Mouse (Mus musculus) cerebellum, adult 2 months (tissue): ENCODE results near the gene Rbms1. TPM values are rescaled to one million over a fixed set of nuclear protein-coding genes. Genes with fewer than 3 reads are reported as not detected.

Experiments used
- DNase-seq, 2 experiments: peaks; one replicate each; pipeline ENCODE4 v3.0.0; 2021
- H3K27ac ChIP-seq: fragments of 200-500 bp; 2 replicates; pipeline ENCODE4 v1.5.1; 2012; ENCODE audit warnings: low read length, control low read depth, inconsistent platforms; ENCODE audit not compliant: insufficient read depth
- H3K27me3 ChIP-seq: fragments of 200-500 bp; 2 replicates; pipeline ENCODE4 v1.6.1; 2012; ENCODE audit warnings: inconsistent platforms, mild to moderate bottlenecking, low read length, moderate library complexity; ENCODE audit not compliant: control insufficient read depth, insufficient read depth
- H3K4me1 ChIP-seq: fragments of 200-500 bp; 2 replicates; pipeline ENCODE4 v1.6.1; 2011; ENCODE audit warnings: low read length; ENCODE audit not compliant: control insufficient read depth, insufficient read depth
- H3K4me3 ChIP-seq: fragments of 200-500 bp; replicated peaks from 2 replicates; pipeline ENCODE3; 2011; ENCODE audit warnings: mild to moderate bottlenecking, low read depth, low read length, control low read depth; ENCODE audit not compliant: insufficient read depth
- CTCF ChIP-seq: fragments of 200-500 bp; IDR thresholded peaks from 2 replicates; pipeline ENCODE4 v1.5.1; 2011; ENCODE audit warnings: low read depth, mild to moderate bottlenecking, control low read depth, low read length, moderate library complexity, borderline replicate concordance; ENCODE audit not compliant: insufficient read depth
- POLR2A ChIP-seq: fragments of 200-500 bp; IDR thresholded peaks from 2 replicates; pipeline ENCODE4 v1.6.1; 2011; ENCODE audit warnings: low read length, control low read depth, borderline replicate concordance; ENCODE audit not compliant: insufficient read depth
- WGBS: fragments of 180-500 bp; shearing (Covaris S2); methylation state at CpG from one replicate; pipeline ENCODE4 v1.1.7; 2018; 5-methylcytosine and 5-hydroxymethylcytosine counted together
- polyA plus RNA-seq: library from polyadenylated mRNA; depleted of rRNA; stranded (reverse); fragments of >200 nt; gene quantifications from 2 replicates; pipeline ENCODE4 v1.2.3, GENCODE M21; 2012

Rbms1 gene
- polyA plus RNA-seq, 1 experiment = 23.5 TPM

- no peaks in the 10 kb centered on the region for H3K4me1 ChIP-seq
- 72% methylated on average over 5 of the region's 5 CpGs for WGBS
- H3K27me3 ChIP-seq = no peaks in the 10 kb centered on the region; the same call in 1 of the 2 replicates
- H3K4me3 ChIP-seq = no peak overlapping the region
- DNase-seq = no peak
- H3K27ac ChIP-seq = no peak overlapping the region
- TF ChIP-seq CTCF (no peak), POLR2A (no peak)
Measured at GRCm38 (mm10) chr2:60871001-60871400, 92.0 kb downstream of the Rbms1 start.

GRCm38 (mm10) chr2:60870450-60870849, 92.5 kb downstream of the Rbms1 start:
- Histone ChIP-seq H3K27me3 (no peaks in the 10 kb centered on the region; the same call in 1 of the 2 replicates), H3K4me3 (no peak overlapping the region), H3K4me1 (no peaks in the 10 kb centered on the region), H3K27ac (no peak overlapping the region)
- DNase-seq = no peak
- 65% methylated on average over 4 of the region's 4 CpGs for WGBS
- no peak for TF ChIP-seq POLR2A
- no peak for TF ChIP-seq CTCF

GRCm38 (mm10) chr2:60869001-60869743, 93.8 kb downstream of the Rbms1 start:
- H3K27ac ChIP-seq = no peak overlapping the region
- DNase-seq = no peak
- H3K4me3 ChIP-seq = no peak overlapping the region
- TF ChIP-seq POLR2A (no peak), CTCF (no peak)
- WGBS = 85% methylated on average over 12 of the region's 12 CpGs
- no peaks in the 10 kb centered on the region for H3K27me3 ChIP-seq
- H3K4me1 ChIP-seq = no peaks in the 10 kb centered on the region

- TF ChIP-seq POLR2A (no peak), CTCF (no peak)
- 73% methylated on average over 4 of the region's 4 CpGs for WGBS
- DNase-seq = no peak
- no peak overlapping the region for H3K27ac ChIP-seq
- H3K4me3 ChIP-seq = no peak overlapping the region
- H3K27me3 ChIP-seq = no peaks in the 10 kb centered on the region
- H3K4me1 ChIP-seq = peaks cover 3% of the 10 kb centered on the region; the same call in 1 of the 2 replicates
Measured at GRCm38 (mm10) chr2:60868060-60868662, 94.8 kb downstream of the Rbms1 start.

- no peak overlapping the region for H3K4me3 ChIP-seq
- no peaks in the 10 kb centered on the region for H3K27me3 ChIP-seq
- peaks cover 3% of the 10 kb centered on the region; the same call in 1 of the 2 replicates for H3K4me1 ChIP-seq
- no peak for DNase-seq
- H3K27ac ChIP-seq = no peak overlapping the region
- TF ChIP-seq CTCF = no peak
- no peak for TF ChIP-seq POLR2A
- WGBS = 97% methylated on average over 8 of the region's 8 CpGs
Measured at GRCm38 (mm10) chr2:60867304-60867703, 95.7 kb downstream of the Rbms1 start.

- no peak overlapping the region for H3K27ac ChIP-seq
- H3K4me3 ChIP-seq = no peak overlapping the region
- H3K27me3 ChIP-seq = no peaks in the 10 kb centered on the region
- H3K4me1 ChIP-seq = peaks cover 3% of the 10 kb centered on the region; the same call in 1 of the 2 replicates
- no peak for DNase-seq
- WGBS = 82% methylated on average over 1 of the region's 1 CpGs
- TF ChIP-seq POLR2A (no peak), CTCF (no peak)
Measured at GRCm38 (mm10) chr2:60865869-60866268, 97.1 kb downstream of the Rbms1 start.

GRCm38 (mm10) chr2:60864977-60865376, 98.0 kb downstream of the Rbms1 start:
- WGBS = 70% methylated on average over 5 of the region's 5 CpGs
- no peak for DNase-seq
- Histone ChIP-seq H3K27ac (no peak overlapping the region), H3K27me3 (no peaks in the 10 kb centered on the region), H3K4me1 (peaks cover 3% of the 10 kb centered on the region; the same call in 1 of the 2 replicates), H3K4me3 (no peak overlapping the region)
- TF ChIP-seq POLR2A = no peak
- no peak for TF ChIP-seq CTCF

GRCm38 (mm10) chr2:60864256-60864795, 98.7 kb downstream of the Rbms1 start:
- Histone ChIP-seq H3K4me1 (peaks cover 3% of the 10 kb centered on the region; the same call in 1 of the 2 replicates), H3K27me3 (no peaks in the 10 kb centered on the region), H3K27ac (no peak overlapping the region), H3K4me3 (no peak overlapping the region)
- TF ChIP-seq POLR2A = no peak
- no peak for TF ChIP-seq CTCF
- DNase-seq = no peak
- 48% methylated on average over 5 of the region's 5 CpGs for WGBS
